Mouse (Mus musculus) liver, embryonic 14.5 days (tissue): Measurements from ENCODE around the gene Srarp. TPM values are rescaled to one million over a fixed set of nuclear protein-coding genes. Genes with fewer than 3 reads are reported as not detected.

Experiments
- ATAC-seq: fragments of 200-750 bp; cut with Nextera tagmentation; 2 replicates; pipeline ENCODE4 v1.8.0; 2017; ENCODE audit warnings: moderate number of reproducible peaks, mild to moderate bottlenecking, moderate library complexity; ENCODE audit not compliant: insufficient read depth
- DNase-seq, 3 experiments: peaks; one replicate each; pipeline ENCODE4 v3.0.0-alpha.2; 2012 to 2013; ENCODE audit warnings: low read depth in 3 of 3, low spot score in 3 of 3
- H3K27ac ChIP-seq: fragments of 300-500 bp; sonication (generic); 2 replicates; pipeline ENCODE4 v1.5.1; 2014; ENCODE audit warnings: moderate library complexity, mild to moderate bottlenecking, control low read depth, inconsistent platforms
- H3K27me3 ChIP-seq: fragments of 300-500 bp; sonication (generic); 2 replicates; pipeline ENCODE4 v1.6.1; 2014; ENCODE audit warnings: mild to moderate bottlenecking, low read length, moderate library complexity; ENCODE audit not compliant: control insufficient read depth, insufficient read depth
- H3K36me3 ChIP-seq: fragments of 300-500 bp; sonication (generic); replicated peaks from 2 replicates; pipeline ENCODE4 v1.6.1; 2014; ENCODE audit warnings: low read depth; ENCODE audit not compliant: control insufficient read depth, insufficient read depth
- H3K4me1 ChIP-seq, 2 experiments: fragments of 200-500 bp in 1 of 2; fragments of 300-500 bp in 1 of 2; sonication (generic) in 1 of 2; replicated peaks; 2 replicates each; pipeline ENCODE4 v1.6.1; 2012 to 2014; ENCODE audit warnings: antibody characterized with exemption in 1 of 2, inconsistent platforms in 1 of 2, low read length in 1 of 2; ENCODE audit not compliant: control insufficient read depth in 2 of 2, insufficient read depth in 2 of 2
- H3K4me2 ChIP-seq: fragments of 300-500 bp; sonication (generic); 2 replicates; pipeline ENCODE4 v1.6.1; 2014; ENCODE audit warnings: low read depth, mild to moderate bottlenecking, control low read depth, moderate library complexity
- H3K4me3 ChIP-seq, 2 experiments: fragments of 200-500 bp in 1 of 2; fragments of 300-500 bp in 1 of 2; sonication (generic) in 1 of 2; 2 replicates each; pipeline ENCODE4 v1.5.1; 2012 to 2014; ENCODE audit warnings: low read depth in 2 of 2, low read length in 2 of 2, mild to moderate bottlenecking in 2 of 2, control low read depth in 1 of 2, inconsistent platforms in 1 of 2, moderate library complexity in 1 of 2; ENCODE audit not compliant: insufficient read depth in 1 of 2
- H3K9ac ChIP-seq: fragments of 300-500 bp; sonication (generic); replicated peaks from 2 replicates; pipeline ENCODE4 v1.6.1; 2014; ENCODE audit warnings: mild to moderate bottlenecking, control low read depth, moderate library complexity
- H3K9me3 ChIP-seq: fragments of 300-500 bp; sonication (generic); 2 replicates; pipeline ENCODE4 v1.6.1; 2016; ENCODE audit warnings: low read length, mixed read lengths; ENCODE audit not compliant: control insufficient read depth
- CTCF ChIP-seq: IDR thresholded peaks from 2 replicates; pipeline ENCODE4 v1.5.1; 2016; ENCODE audit warnings: antibody characterized with exemption, low read depth, control low read depth
- EP300 ChIP-seq: IDR thresholded peaks from 2 replicates; pipeline ENCODE4 v1.6.1; 2016; ENCODE audit warnings: antibody characterized with exemption, low read depth
- WGBS: fragments of 180-500 bp; shearing (Covaris S2); extraction: QIAGEN DNeasy Blood & Tissue Kit; methylation state at CpG from one replicate; pipeline ENCODE4 v1.1.7; 2014; ENCODE audit not compliant: insufficient replicate concordance; 5-methylcytosine and 5-hydroxymethylcytosine counted together
- polyA plus RNA-seq, 2 experiments: library from polyadenylated mRNA; depleted of rRNA in 1 of 2; stranded (reverse) in 1 of 2; unstranded in 1 of 2; fragments of >200 nt; fragmentation: Nextera tagmentation in 1 of 2; extraction: Ambion mirVana in 1 of 2; gene quantifications; 2 replicates each; pipeline versions ENCODE4 v1.2.1 to v1.2.3; 2012 to 2014

Srarp gene
- polyA plus RNA-seq, 2 experiments = not detected

DNA sequence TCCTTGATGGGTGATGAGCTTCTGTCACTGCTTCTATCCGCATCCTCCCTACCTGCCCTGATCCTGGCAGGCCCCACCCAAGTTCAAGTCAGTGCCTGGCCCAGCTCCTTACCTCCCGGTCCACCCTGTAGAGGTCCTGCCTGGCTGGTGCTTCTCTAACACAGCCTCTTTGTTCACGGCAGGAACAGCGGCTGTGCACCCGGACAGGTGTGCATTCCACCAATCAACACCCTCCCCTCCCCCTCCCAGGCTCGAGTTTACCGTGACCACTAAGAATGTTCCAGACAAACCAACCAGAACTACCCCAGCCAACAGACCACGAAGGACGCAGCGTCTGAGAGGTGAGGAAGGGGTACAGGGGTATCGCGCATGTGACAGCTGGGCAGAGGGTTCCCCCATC is 37.4 kb downstream of the Srarp start, which contains the start of gene Clcnka:
Clcnka (minus strand) TSS at position 180 of the 400 bp plus-strand sequence.
- no peak within 1 kb of the TSS for H3K4me3 ChIP-seq
- 49% methylated on average over 12 of the region's 12 CpGs for WGBS
- H3K27me3 ChIP-seq = no peaks in the 10 kb centered on the region
- no peak within 1 kb of the TSS for H3K4me2 ChIP-seq
- no peak within 1 kb of the TSS for H3K9ac ChIP-seq
- TF ChIP-seq CTCF = no peak
- TF ChIP-seq EP300 = no peak
- no peaks in the 10 kb centered on the region for H3K9me3 ChIP-seq
- no peak within 1 kb of the TSS for H3K27ac ChIP-seq
- no peaks in the 10 kb centered on the region for H3K36me3 ChIP-seq
- H3K4me1 ChIP-seq = no peaks in the 10 kb centered on the region
- DNase-seq (no peak), ATAC-seq (no peak)

GRCm38 (mm10) chr4:141397861-141398260 is 38.0 kb downstream of the Srarp start:
- no peak overlapping the region for H3K4me3 ChIP-seq

DNA sequence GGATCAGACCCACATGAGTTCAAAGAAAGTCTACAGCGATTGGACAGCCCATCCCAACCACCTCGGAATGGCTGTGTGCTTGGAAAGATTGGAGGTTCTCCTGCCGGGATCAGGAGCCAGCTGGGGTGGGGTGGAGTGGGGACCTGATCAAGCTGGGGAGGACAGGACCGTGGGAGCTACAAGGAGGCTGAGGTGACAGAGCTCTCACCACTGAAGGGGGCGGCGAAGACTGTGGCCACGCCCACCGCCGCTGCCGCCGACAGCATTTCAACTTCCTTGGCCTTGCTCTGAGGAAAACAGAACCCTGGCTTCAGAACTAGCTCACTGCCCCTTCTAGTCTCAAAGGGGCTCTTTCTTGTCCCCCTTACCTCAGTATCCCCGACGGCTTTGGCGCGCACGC is 41.2 kb downstream of the Srarp start:
- ATAC-seq (no peak), DNase-seq (no peak)
- H3K36me3 ChIP-seq = no peaks in the 10 kb centered on the region
- 21% methylated on average over 16 of the region's 16 CpGs for WGBS
- no peaks in the 10 kb centered on the region for H3K4me1 ChIP-seq
- no peak for TF ChIP-seq CTCF
- TF ChIP-seq EP300 = no peak
- no peaks in the 10 kb centered on the region; the same call in 1 of the 2 replicates for H3K27me3 ChIP-seq
- H3K27ac ChIP-seq = no peak overlapping the region
- H3K4me2 ChIP-seq = no peak overlapping the region
- no peak overlapping the region for H3K4me3 ChIP-seq
- no peaks in the 10 kb centered on the region for H3K9me3 ChIP-seq
- H3K9ac ChIP-seq = no peak overlapping the region

More at GRCm38 (mm10) chr4:141397861-141398260, 38.0 kb downstream of the Srarp start:
- WGBS = 63% methylated on average over 12 of the region's 12 CpGs
- Histone ChIP-seq H3K4me2 (no peak overlapping the region), H3K9me3 (no peaks in the 10 kb centered on the region), H3K27me3 (no peaks in the 10 kb centered on the region), H3K36me3 (no peaks in the 10 kb centered on the region), H3K4me1 (no peaks in the 10 kb centered on the region), H3K9ac (no peak overlapping the region), H3K27ac (no peak overlapping the region)
- no peak for TF ChIP-seq EP300
- no peak for TF ChIP-seq CTCF
- ATAC-seq = no peak
- DNase-seq = no peak

DNA sequence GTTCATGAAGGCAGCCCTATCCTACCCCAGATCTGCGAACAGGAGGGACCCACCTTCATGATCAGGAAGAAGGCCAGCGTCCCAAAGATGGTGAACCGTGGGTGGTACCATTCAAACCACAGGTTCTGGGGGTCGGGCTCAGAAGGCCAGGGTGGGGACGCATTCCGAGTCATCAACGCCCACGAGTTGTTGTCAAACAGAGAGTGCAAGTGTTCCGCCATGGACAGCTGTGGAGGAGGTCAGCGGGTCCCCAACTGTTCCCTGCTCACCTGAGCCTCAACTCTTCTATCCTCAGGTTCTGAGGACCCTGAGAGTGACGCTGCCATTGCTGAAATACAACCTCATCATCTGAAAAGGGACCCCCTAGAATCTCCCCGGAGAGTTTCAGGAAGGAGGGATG is 44.6 kb downstream of the Srarp start:
- H3K36me3 ChIP-seq = no peaks in the 10 kb centered on the region
- no peak overlapping the region for H3K27ac ChIP-seq
- WGBS = 57% methylated on average over 12 of the region's 12 CpGs
- no peak for TF ChIP-seq CTCF
- no peak for TF ChIP-seq EP300
- DNase-seq (no peak), ATAC-seq (no peak)
- no peak overlapping the region for H3K9ac ChIP-seq
- no peaks in the 10 kb centered on the region for H3K4me1 ChIP-seq
- H3K4me2 ChIP-seq = no peak overlapping the region
- H3K27me3 ChIP-seq = no peaks in the 10 kb centered on the region; the same call in 1 of the 2 replicates
- H3K9me3 ChIP-seq = no peaks in the 10 kb centered on the region
- H3K4me3 ChIP-seq = no peak overlapping the region

DNA sequence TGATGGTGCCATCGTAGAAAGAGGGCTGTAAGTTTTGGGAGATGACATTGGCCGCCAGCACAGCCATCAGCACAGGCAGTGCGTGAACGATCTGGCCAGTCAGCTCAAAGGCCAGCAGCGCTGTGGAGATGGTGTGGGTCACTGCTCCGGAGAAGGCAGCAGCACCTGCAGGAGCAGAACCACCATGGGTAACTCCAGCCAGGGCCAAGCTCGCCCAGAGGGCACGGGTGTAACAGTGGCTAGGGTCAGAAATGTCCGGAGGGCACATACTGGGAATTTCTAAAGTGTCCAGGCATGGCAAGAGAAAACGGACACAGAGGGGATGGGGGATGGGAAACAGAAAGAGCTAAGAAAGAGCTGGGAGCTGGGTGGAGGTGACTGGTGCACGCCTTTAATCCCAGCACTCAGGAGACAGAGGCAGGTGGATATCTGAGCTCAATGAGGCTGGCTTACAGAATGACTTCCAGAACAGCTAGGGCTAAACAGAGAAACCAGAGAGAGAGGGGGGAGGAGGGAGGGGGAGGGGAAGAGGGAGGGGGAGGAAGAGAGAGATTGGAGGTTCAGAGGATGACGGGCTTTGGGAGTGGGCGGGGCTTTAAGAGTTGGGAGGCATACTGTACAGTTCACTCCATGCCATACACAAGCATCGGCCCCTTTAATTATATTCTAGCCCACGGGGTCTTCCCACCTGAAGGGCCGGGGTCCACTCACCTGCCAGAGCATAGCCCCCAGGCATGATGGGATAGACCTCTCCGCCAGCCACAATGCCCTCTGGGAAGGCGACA is 46.3 kb downstream of the Srarp start:
- Histone ChIP-seq H3K4me2 (no peak overlapping the region), H3K9me3 (no peaks in the 10 kb centered on the region), H3K27ac (no peak overlapping the region), H3K4me1 (no peaks in the 10 kb centered on the region), H3K27me3 (peaks cover 2% of the 10 kb centered on the region), H3K9ac (no peak overlapping the region), H3K4me3 (no peak overlapping the region), H3K36me3 (no peaks in the 10 kb centered on the region)
- TF ChIP-seq EP300 = no peak
- no peak for TF ChIP-seq CTCF
- 56% methylated on average over 18 of the region's 18 CpGs for WGBS
- ATAC-seq (no peak), DNase-seq (no peak)
